Mouse (Mus musculus): ENCODE results near the gene Trpc1.

The Trpc1 gene

GRCm38 (mm10) chr9:95750037-95750511, at the start of gene Trpc1:
Gene Trpc1 (minus strand): TSS chr9:95750375.
- DNase-seq (ENCODE audit: low spot score) = peak; percentile 55

GRCm38 (mm10) chr9:95796323-95796722, 46.1 kb upstream of the Trpc1 start:
- DNase-seq (ENCODE audit: low spot score) = no peak

- DNase-seq (ENCODE audit: low spot score) = no peak
Measured at GRCm38 (mm10) chr9:95795844-95796243, 45.7 kb upstream of the Trpc1 start.

GRCm38 (mm10) chr9:95795077-95795784, 45.1 kb upstream of the Trpc1 start:
- no peak for DNase-seq (ENCODE audit: low spot score)

GRCm38 (mm10) chr9:95793986-95794744, 44.0 kb upstream of the Trpc1 start:
- DNase-seq (ENCODE audit: low spot score) = no peak

GRCm38 (mm10) chr9:95784888-95785511, 34.8 kb upstream of the Trpc1 start:
- no peak for DNase-seq (ENCODE audit: low spot score)

GRCm38 (mm10) chr9:95783646-95784293, 33.6 kb upstream of the Trpc1 start:
- no peak for DNase-seq (ENCODE audit: low spot score)

GRCm38 (mm10) chr9:95771671-95772070, 21.5 kb upstream of the Trpc1 start:
- no peak for DNase-seq (ENCODE audit: low spot score)

- DNase-seq (ENCODE audit: low spot score) = no peak
Measured at GRCm38 (mm10) chr9:95763218-95763617, 13.0 kb upstream of the Trpc1 start.

GRCm38 (mm10) chr9:95762228-95762627, 12.1 kb upstream of the Trpc1 start:
- DNase-seq (ENCODE audit: low spot score) = no peak

- DNase-seq (ENCODE audit: low spot score) = no peak
Measured at GRCm38 (mm10) chr9:95761381-95761780, 11.2 kb upstream of the Trpc1 start.

GRCm38 (mm10) chr9:95750746-95751145, 571 bp upstream of the Trpc1 start:
- DNase-seq (ENCODE audit: low spot score) = no peak

- DNase-seq (ENCODE audit: low spot score) = no peak
Measured at GRCm38 (mm10) chr9:95749461-95749928, 680 bp downstream of the Trpc1 start.

- no peak for DNase-seq (ENCODE audit: low spot score)
Measured at GRCm38 (mm10) chr9:95747298-95747697, 2.9 kb downstream of the Trpc1 start.

GRCm38 (mm10) chr9:95744845-95745613, 5.1 kb downstream of the Trpc1 start:
- no peak for DNase-seq (ENCODE audit: low spot score)

- DNase-seq (ENCODE audit: low spot score) = no peak
Measured at GRCm38 (mm10) chr9:95736238-95736637, 13.9 kb downstream of the Trpc1 start.

GRCm38 (mm10) chr9:95712574-95712973, 37.6 kb downstream of the Trpc1 start:
- no peak for DNase-seq (ENCODE audit: low spot score)

GRCm38 (mm10) chr9:95708943-95709342, 41.2 kb downstream of the Trpc1 start:
- DNase-seq (ENCODE audit: low spot score) = no peak

- peak; percentile 75 for DNase-seq (ENCODE audit: low spot score)
Measured at GRCm38 (mm10) chr9:95705371-95705770, 44.8 kb downstream of the Trpc1 start.

- no peak for DNase-seq (ENCODE audit: low spot score)
Measured at GRCm38 (mm10) chr9:95704078-95704477, 46.1 kb downstream of the Trpc1 start.

- DNase-seq (ENCODE audit: low spot score) = no peak
Measured at GRCm38 (mm10) chr9:95699273-95699672, 50.9 kb downstream of the Trpc1 start.
